Mouse (Mus musculus) adrenal gland (tissue): ENCODE results near the gene Rnf213.

Experiments used
- microRNA-seq, 2 experiments: library from miRNA; unstranded; fragments of <30 nt; microRNA quantifications; one replicate each; pipeline ENCODE4; 2019

Gene Rnf213

Small RNA genes lying within 50 kb of the gene (microRNA-seq; reads per million reads assigned to microRNA genes)
- gene Mir1932: 0.34 to 1.4 reads per million in 2 experiments
